Mouse (Mus musculus): ENCODE results near the gene Rtkn2.
A peak's percentile ranks its signal among the peaks of the same experiment; 100 is the strongest.

Gene Rtkn2

DNA sequence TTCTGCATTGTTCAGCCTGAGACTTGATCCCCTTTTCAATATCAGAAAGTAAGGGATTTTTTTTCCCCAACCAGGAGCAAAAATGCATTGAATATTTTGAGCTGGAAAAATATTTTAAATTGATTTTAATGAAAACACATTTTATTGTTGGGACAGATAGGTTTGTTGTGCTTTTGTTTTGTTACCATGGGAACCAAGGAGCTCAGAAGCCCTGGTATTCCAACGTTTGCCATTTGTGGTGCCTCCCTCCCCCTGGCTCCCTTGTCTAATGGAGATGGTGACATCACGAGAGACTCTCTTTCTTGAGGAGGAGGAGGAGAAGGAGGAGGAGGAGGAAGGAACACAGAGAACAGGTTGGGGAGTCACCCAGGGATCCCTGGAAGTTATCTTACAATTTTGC is 125.1 kb downstream of the Rtkn2 start:
- DNase-seq (ENCODE audit: low read depth, low spot score), result peak; percentile 61

- DNase-seq (ENCODE audit: low read depth, low spot score), result no peak
Observed at GRCm38 (mm10) chr10:68104881-68105781, 125.8 kb downstream of the Rtkn2 start.

- no peak for DNase-seq (ENCODE audit: low read depth, low spot score)
Observed at GRCm38 (mm10) chr10:68106351-68106950, 127.1 kb downstream of the Rtkn2 start.

DNA sequence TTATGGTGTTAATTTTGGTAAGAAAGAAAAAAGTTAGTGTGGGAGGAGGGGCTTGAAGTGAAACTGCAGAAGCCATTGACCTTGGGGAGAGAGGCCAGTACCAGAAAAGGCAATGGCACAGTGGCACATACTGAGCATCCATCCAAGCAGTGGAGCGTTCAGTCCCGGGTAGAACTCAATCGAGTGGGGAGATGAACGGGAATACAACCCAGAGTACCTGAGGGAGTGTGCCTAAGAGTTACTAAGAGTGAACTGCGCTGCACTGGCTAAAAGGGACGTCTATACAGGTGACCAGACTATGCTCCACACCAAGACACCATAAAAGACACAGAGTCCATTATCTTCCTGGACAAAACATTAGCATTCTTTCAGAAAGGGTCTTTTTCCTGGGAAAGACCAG is 128.3 kb downstream of the Rtkn2 start:
- no peak for DNase-seq (ENCODE audit: low read depth, low spot score)
